Mouse (Mus musculus) stomach, postnatal 0 days (tissue): ENCODE data around the gene Sprr1b.

ENCODE experiments used
- CTCF ChIP-seq: IDR thresholded peaks from 2 replicates; pipeline ENCODE4 v1.5.1; 2016; ENCODE audit warnings: antibody characterized with exemption, low read depth, mild to moderate bottlenecking, moderate library complexity
- EP300 ChIP-seq: optimal IDR thresholded peaks from 2 replicates; pipeline ENCODE3; 2016; ENCODE audit warnings: antibody characterized with exemption

GRCm38 (mm10) chr3:92455151-92455550, 16.6 kb upstream of the Sprr1b start:
- TF ChIP-seq CTCF (no peak), EP300 (no peak)
